Mouse (Mus musculus): ENCODE data around the gene Fam229b.

GRCm38 (mm10) chr10:39169642-39170041 is 35.9 kb upstream of the Fam229b start:
- TF ChIP-seq CTCF (IDR thresholded peaks at IDR 0.05; ENCODE audit: low read depth, low read length) (no peak), POLR2A (IDR thresholded peaks at IDR 0.05; ENCODE audit: borderline replicate concordance, low read depth, low read length) (no peak)
